In genomic region chr2:102967950-102968722, GRCm38 (mm10) we compare ENCODE assay signal across 15 mouse cellular contexts.
DNase-seq lines count a peak whose midpoint lies in the region; ATAC-seq and TF ChIP-seq lines count a peak whose summit lies in the region.
"Had no signal": no experiment of that assay in that cellular context is flagged by ENCODE, and none has a peak within 500 bp of the region (broad histone marks: within the 10 kb centered on the region; RNA-seq: fewer than 3 reads in every experiment).

No protein-coding gene starts in this region.

- no peaks in the 10 kb centered on the region for H3K4me1 ChIP-seq in cerebellum, adult 2 months (ENCODE audit: control insufficient read depth, insufficient read depth, low read length)
- H3K4me1 ChIP-seq: embryonic facial prominence, embryonic 12.5 days; forebrain, embryonic 12.5 days had no signal

- peak; percentile 48 for DNase-seq in lung, postnatal 25 days (ENCODE audit: low spot score)
- DNase-seq in lung, postnatal 10 days, result no peak
- no peak for DNase-seq in kidney, adult 11 months
- no peak for DNase-seq in cerebellum, adult 2 months
- no peak for DNase-seq in neural tube, embryonic 10.5 days (ENCODE audit: extremely low spot score, low spot score)
- DNase-seq: cerebellum, adult 9-10 months; heart, postnatal 36 days; kidney, postnatal 25 days had no signal

- no peak overlapping the region for H3K27ac ChIP-seq in cerebellum, adult 2 months (ENCODE audit: insufficient read depth, low read length)
- H3K27ac ChIP-seq: embryonic facial prominence, embryonic 12.5 days; forebrain, embryonic 12.5 days; left cerebral cortex, adult 2 months; limb, embryonic 13.5 days had no signal

- no peaks in the 10 kb centered on the region for H3K27me3 ChIP-seq in cerebellum, adult 2 months (ENCODE audit: control insufficient read depth, insufficient read depth, low read length)
- H3K27me3 ChIP-seq: embryonic facial prominence, embryonic 12.5 days; forebrain, embryonic 12.5 days; limb, embryonic 13.5 days had no signal

- no peak for TF ChIP-seq CTCF in cerebellum, adult 2 months (IDR thresholded peaks at IDR 0.05; ENCODE audit: borderline replicate concordance, insufficient read depth, low read depth, low read length)

- TF ChIP-seq POLR2A in cerebellum, adult 2 months (IDR thresholded peaks at IDR 0.05; ENCODE audit: borderline replicate concordance, insufficient read depth, low read length), result no peak

- ATAC-seq in activated CD4-positive, CD25-positive, alpha-beta regulatory T cell, adult 4 months, result peak; percentile 68
- peak; percentile 55 for ATAC-seq in inflammation-experienced regulatory T-cells, adult 6 months
- ATAC-seq: intestine, postnatal 0 days had no signal

- H3K4me3 ChIP-seq in cerebellum, adult 2 months (replicated peaks; ENCODE audit: insufficient read depth, low read depth, low read length), result no peak overlapping the region
- H3K4me3 ChIP-seq: embryonic facial prominence, embryonic 12.5 days; forebrain, embryonic 12.5 days; left cerebral cortex, adult 2 months; limb, embryonic 13.5 days had no signal

- 84% methylated on average over 7 of the region's 7 CpGs for WGBS in cerebellum, adult 2 months
